Mouse (Mus musculus) retina, adult 2 months (tissue): Measurements from ENCODE around the gene Tsfm.
"Not testable (repeated sequence)": the region's sequence is repeated elsewhere in the genome, so short reads cannot be mapped to it uniquely, and the experiment has no call there.

Source experiments
- DNase-seq: peaks from one replicate; pipeline ENCODE4 v3.0.0-alpha.2; 2012; ENCODE audit warnings: low read depth, low spot score

Gene Tsfm

GRCm38 (mm10) chr10:127063913-127064870 is 33.6 kb upstream of the Tsfm start:
- DNase-seq, result no peak

GRCm38 (mm10) chr10:127063239-127063872 is 32.7 kb upstream of the Tsfm start, which contains the start of gene Cdk4:
Gene Cdk4, plus strand, starts transcription at chr10:127063534.
- peak; percentile 98 for DNase-seq

GRCm38 (mm10) chr10:127062503-127062902 is 31.9 kb upstream of the Tsfm start:
- no peak for DNase-seq

GRCm38 (mm10) chr10:127062101-127062500 is 31.5 kb upstream of the Tsfm start:
- DNase-seq, result not testable (repeated sequence)

GRCm38 (mm10) chr10:127061513-127061912 is 30.9 kb upstream of the Tsfm start:
- no peak for DNase-seq

GRCm38 (mm10) chr10:127061085-127061484 is 30.4 kb upstream of the Tsfm start:
- DNase-seq, result no peak

GRCm38 (mm10) chr10:127059968-127060916 is 29.6 kb upstream of the Tsfm start, which contains the start of gene March9:
Gene March9, minus strand, starts transcription at chr10:127060184.
- DNase-seq, result peak; percentile 63

- no peak for DNase-seq
Measured at GRCm38 (mm10) chr10:127059174-127059967, 28.7 kb upstream of the Tsfm start.

GRCm38 (mm10) chr10:127058708-127059107 is 28.1 kb upstream of the Tsfm start:
- no peak for DNase-seq

- peak; percentile 77 for DNase-seq
Measured at GRCm38 (mm10) chr10:127058161-127058560, 27.5 kb upstream of the Tsfm start.

GRCm38 (mm10) chr10:127056490-127056889 is 25.9 kb upstream of the Tsfm start:
- no peak for DNase-seq

- no peak for DNase-seq
Measured at GRCm38 (mm10) chr10:127055406-127055805, 24.8 kb upstream of the Tsfm start.

GRCm38 (mm10) chr10:127054646-127055045 is 24.0 kb upstream of the Tsfm start:
- no peak for DNase-seq

- DNase-seq, result no peak
Measured at GRCm38 (mm10) chr10:127050119-127050474, 19.5 kb upstream of the Tsfm start.

- no peak for DNase-seq
Measured at GRCm38 (mm10) chr10:127049395-127050118, 18.9 kb upstream of the Tsfm start.

GRCm38 (mm10) chr10:127048608-127049394 is 18.2 kb upstream of the Tsfm start:
- DNase-seq, result no peak

- no peak for DNase-seq
Measured at GRCm38 (mm10) chr10:127047954-127048353, 17.3 kb upstream of the Tsfm start, which contains the start of gene Cyp27b1. Gene Cyp27b1, plus strand, starts transcription at chr10:127048250.

- DNase-seq, result no peak
Measured at GRCm38 (mm10) chr10:127043187-127043586, 12.5 kb upstream of the Tsfm start.

GRCm38 (mm10) chr10:127042468-127043115 is 12.0 kb upstream of the Tsfm start:
- no peak for DNase-seq
